Mouse (Mus musculus) inflammation-experienced regulatory T-cells (primary cell): ENCODE results near the gene Inpp5a. TPM values are rescaled to one million over a fixed set of nuclear protein-coding genes. Genes with fewer than 3 reads are reported as not detected.

ENCODE experiments used
- polyA plus RNA-seq, 2 experiments: library from polyadenylated mRNA; unstranded; fragments of 100-300 nt; shearing (Covaris generic); gene quantifications; one replicate each; pipeline ENCODE4 v1.2.1; 2017

The Inpp5a gene
- polyA plus RNA-seq = 10 to 100 TPM; 17.0 to 20.5 TPM

GRCm38 (mm10) chr7:139388670-139389212, at the start of gene Inpp5a:
Gene Inpp5a (plus strand): TSS chr7:139389109.

DNA sequence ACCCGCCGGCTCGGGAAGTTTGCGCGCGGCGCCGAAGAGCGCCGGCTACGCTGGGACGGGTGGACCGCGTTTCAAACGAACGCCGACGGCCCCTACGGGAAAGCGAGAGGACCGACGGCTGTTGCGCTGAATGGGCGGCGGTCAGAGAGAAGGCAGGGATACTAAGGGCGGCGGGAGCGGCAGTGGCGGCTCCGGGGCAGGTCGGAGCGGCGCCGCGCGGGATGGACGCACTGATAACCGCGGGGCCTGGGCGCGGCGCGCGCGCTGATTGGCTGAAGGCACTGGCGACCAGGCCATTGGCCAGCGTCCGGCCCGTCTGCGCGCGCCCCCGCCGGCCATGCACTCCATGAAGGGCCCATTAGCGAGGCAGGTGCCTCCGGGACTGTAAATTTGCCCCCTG, 193.7 kb downstream of the Inpp5a start, which contains the start of gene Nkx6-2:
TSS of gene Nkx6-2 (minus strand) at position 203 of the 400 bp plus-strand sequence.

Other genes with a start within 250 kb of the Inpp5a start
- gene Lrrc27, start 176.1 kb upstream of the Inpp5a start, polyA plus RNA-seq = 1 to 10 TPM; 2.6 to 3.0 TPM
- gene Stk32c, start 175.8 kb upstream of the Inpp5a start, polyA plus RNA-seq = 10 to 100 TPM in 1 of 2 experiments, under 1 TPM in 1; 0.21 to 10.9 TPM
- gene Pwwp2b, start 140.6 kb upstream of the Inpp5a start, polyA plus RNA-seq = 1 to 10 TPM; 3.7 to 5.8 TPM
- gene Nkx6-2, start 193.7 kb downstream of the Inpp5a start, polyA plus RNA-seq = 1 to 10 TPM in 1 of 2 experiments, under 1 TPM in 1; 0.39 to 2.5 TPM